Mouse (Mus musculus) cerebellum, postnatal 36 days (tissue): ENCODE measurements around the gene Atp11a.

ENCODE experiments used
- DNase-seq, 2 experiments: peaks; one replicate each; pipeline ENCODE4 v3.0.0; 2021 to 2022; ENCODE audit warnings: mixed read lengths in 2 of 2

Atp11a gene

GRCm38 (mm10) chr8:12874194-12874791, 117.5 kb downstream of the Atp11a start:
- peak; percentile 95 for DNase-seq

DNA sequence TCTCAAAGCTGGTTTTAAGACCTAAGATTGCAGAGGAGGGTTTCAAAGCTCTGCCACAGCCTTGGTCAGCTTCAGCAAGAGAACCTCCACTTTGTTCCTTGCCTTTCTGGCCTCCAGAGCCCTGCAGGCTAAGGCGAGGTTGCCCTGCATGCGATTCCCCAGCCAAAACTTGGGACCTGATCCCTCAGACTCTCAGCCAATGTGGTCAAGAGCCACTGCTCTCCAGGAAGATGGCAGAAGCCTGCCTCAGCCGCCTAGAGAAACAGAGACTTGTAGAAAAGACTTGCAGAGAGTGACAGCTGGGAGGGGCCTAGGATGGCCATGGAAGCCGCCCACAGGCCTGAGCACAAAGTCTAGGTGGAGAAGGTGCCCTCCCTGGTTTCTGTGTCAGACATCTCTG, 118.2 kb downstream of the Atp11a start:
- DNase-seq, result peak in 1 of 2 experiments; percentile 46

GRCm38 (mm10) chr8:12877126-12877525, 120.3 kb downstream of the Atp11a start:
- no peak for DNase-seq

DNA sequence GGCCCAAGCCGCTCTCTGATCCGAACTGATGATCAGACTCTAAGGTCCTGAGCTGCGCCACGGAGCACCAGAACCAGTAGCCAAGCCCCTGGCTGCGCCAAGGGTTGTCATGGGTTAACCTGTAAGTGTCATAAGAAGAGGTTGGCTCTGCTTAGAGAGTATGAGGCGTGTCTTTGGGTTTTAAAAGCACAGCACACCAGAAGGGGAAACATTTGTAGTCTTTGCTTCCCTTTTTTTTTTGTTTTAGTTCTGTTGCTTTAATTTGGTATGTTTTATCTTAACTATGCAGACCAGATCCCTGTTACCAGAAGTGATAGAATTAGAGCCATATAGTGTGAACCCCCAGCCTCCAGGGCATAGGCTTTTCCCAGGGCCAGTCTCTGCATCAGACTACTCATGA, 123.3 kb downstream of the Atp11a start:
- DNase-seq, result no peak

DNA sequence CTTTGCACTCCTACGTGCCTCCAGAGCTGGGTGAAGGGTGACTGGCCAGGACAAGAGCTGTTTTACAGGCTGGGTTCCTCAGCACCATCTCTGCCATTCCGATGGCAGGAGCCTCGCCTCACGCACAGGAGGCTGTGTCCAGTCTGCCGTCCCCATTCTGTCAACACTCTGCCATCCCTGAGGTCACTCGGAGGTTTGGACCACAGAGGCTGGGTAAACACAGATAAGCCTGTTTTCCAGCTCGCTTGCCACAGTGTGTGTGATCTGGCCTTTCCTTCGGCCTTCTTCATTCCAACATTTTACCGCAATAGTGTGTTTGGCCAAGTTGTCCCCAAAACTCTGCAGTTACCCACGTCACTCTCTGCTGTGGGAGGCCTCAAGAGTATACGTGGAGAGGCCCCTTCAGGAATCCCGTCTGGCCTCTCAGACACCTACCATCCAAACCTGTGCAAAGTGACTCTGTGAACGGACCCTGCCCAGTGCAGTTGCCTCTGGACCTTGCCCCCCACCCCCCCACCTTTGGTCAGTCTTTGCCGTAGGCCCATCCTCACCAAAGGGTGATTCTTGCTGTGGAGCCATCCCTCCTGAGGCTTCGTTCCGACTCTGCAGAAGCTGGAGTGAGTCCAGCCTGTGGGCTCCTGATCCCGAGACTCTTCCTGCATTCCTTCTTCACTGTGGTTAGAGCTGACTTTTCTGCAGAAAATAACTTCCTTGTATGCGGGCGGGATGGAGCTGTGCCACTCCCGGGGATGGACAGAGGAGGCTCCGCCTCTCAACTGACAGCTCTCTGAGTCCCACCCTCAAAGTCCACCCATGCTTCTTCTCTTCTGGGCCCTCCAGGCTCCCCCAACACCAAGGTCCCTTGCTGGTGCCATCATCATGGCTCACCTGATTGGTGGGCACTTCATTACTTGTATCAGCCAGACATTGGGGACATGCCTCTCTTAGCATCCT, 126.5 kb downstream of the Atp11a start:
- DNase-seq, result peak in 1 of 2 experiments; percentile 45

- DNase-seq, result peak; percentile 46 to 54
These were observed 131.1 kb downstream of the Atp11a start for GRCm38 (mm10) chr8:12887772-12888435.

GRCm38 (mm10) chr8:12889046-12889598, 132.3 kb downstream of the Atp11a start:
- DNase-seq, result no peak

DNA sequence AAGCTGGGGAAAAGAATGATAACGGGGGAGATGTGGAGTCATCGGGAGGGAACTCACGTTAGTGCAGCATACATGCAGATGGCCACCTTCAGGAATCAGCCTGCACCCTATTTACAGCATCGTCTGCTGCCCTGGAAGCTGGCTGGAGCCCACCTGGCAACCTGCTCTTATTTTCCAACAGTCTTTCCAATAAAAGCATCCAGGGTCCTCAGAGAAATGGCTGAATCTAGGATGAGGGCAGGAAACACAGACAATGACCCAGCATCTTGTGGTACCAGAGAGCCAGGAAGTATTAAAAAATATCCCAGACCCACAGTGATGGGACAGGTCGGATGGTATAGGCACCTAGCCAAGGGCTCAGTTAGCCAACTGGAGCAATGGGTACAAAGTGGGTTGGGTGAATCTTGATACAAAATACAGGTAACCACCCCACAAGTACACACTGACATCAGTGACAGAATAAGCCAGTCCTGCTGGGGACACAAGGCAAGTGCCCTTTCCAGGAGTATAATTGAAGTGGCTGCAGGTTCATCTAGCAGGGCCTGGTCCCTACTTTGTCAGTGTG, 136.2 kb downstream of the Atp11a start:
- peak; percentile 42 to 44 for DNase-seq

DNA sequence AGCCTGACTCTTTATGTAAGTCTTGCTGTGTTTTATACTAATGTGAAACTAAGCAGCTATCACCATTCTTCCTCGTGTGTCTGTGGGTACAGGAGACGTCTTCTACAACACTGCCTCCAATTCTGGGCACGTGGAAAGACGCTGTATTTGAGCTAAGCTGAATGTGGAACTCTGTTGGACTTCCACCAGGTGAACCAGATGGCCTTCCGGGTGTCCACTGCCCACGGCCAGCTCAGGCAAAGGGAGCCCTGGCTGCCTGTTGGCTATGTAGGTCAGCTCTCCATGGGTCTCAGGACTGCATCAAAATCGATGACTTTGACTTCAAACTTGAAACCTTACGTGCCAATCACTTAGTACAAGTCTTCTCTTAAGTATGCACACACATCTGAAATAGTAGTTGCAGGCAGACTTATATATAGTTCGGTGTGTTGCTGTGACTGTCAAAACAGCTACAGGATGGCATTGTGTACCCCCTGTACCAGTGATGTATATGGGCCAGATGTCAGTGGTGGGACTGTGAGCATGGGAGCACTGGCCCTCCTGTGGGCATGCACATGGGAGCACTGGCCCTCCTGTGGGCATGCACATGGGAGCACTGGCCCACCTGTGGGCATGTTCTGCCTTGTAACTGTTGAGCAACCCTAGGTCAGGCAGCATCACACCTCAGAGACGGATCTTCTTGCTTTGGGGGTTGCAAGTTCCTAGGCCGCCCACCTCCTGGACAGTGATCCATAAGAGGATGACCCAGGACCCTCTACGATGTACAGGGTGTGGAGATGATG, 137.2 kb downstream of the Atp11a start:
- DNase-seq, result peak; percentile 86 to 88

GRCm38 (mm10) chr8:12894783-12895534, 138.1 kb downstream of the Atp11a start:
- peak; percentile 57 to 58 for DNase-seq

- DNase-seq, result peak in 1 of 2 experiments; percentile 29
These were observed 138.8 kb downstream of the Atp11a start for GRCm38 (mm10) chr8:12895535-12896150.

- DNase-seq, result peak; percentile 68 to 82
These were observed 139.9 kb downstream of the Atp11a start for GRCm38 (mm10) chr8:12896494-12897373.

DNA sequence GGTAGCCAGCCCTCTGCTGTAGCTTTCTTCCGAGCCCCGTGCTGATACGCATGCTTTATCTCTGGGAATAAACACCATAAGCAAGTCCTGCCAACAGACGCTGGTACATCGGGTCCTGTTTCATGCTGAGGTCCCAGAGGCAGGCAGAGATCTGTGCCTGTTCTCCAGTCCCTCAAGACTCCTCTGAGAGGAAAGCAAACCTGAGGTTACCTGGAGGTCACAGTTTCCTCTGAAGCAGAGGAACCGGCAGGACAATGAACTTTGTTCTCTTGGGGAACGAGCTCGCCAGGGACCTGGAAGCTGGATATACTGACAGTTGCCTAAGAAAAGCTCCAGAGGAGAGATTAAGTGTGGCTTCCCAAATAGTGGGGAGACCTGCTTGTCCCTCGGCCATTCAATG, 141.0 kb downstream of the Atp11a start:
- no peak for DNase-seq

DNA sequence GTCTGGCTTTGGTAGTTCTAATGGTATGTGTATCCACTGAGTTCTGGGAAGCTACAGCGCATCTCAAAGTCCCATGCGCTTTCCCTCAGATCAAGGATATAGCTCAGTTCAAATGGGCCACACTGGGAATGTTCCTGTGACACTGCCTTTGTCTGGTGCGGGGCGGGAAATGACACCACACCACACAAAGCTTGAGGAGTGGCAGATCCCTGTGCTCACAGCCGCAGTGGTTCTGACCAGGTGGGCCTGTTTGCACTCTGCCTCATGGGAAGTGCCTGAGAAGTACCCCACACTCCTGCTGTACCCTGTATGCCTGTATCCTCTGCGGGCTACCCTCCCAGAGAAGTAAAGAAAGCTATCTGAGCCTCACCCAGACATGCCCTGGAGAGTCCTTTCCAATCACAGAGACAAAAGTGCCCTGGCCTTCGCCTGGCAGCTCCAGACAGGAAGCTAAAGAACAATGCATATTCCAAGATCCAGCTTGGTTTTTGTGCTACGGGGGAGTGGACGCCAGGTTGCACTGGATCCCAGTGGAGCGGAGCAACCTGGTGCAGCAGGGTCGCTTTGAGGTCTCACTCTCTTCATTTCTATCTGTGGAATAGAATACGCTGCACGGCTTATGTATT, 147.1 kb downstream of the Atp11a start:
- DNase-seq, result no peak

DNA sequence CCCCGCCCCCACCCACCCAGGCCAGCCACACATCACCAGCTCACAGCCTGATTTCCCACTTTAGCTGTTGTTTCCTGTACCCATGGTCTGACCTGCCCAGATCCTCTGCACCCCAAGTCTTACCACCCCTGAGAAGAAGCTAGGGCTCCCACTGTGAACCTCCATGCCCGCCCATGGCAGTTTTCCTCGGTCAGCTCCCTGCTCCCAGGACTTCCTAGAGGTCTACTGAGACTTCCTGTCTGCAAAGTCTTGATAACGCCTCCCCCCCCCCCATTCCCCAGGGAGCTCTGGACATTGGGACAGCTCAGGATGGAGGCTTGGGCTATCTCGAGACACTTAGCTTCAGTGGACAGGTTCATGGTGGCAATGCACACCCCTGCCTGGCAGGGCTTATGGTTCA, 148.3 kb downstream of the Atp11a start:
- DNase-seq, result no peak

- DNase-seq, result no peak
These were observed 148.9 kb downstream of the Atp11a start for GRCm38 (mm10) chr8:12905599-12906321.

GRCm38 (mm10) chr8:12906597-12906996, 149.8 kb downstream of the Atp11a start:
- no peak for DNase-seq

DNA sequence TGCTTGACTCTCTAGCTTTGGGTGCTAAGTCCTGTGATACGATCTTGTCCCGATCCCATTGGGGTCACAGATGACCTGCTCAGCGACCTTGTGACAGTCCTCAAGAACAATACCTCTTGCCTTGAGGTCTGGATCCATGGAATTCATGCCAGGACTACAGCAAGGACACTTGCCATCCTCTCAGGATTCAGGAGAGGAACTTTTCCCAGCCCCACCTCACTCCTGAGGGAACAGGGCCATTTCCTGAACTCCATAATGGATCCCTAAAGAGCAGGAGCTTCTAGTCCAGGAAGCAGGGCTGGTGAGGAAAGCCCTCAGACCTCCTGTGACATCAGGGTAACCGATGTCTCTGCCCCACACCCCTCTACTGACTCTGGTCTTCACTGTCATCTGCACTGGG, 150.9 kb downstream of the Atp11a start:
- DNase-seq, result no peak
